ENCODE assay signal across 9 mouse cellular contexts in the genomic region with DNA sequence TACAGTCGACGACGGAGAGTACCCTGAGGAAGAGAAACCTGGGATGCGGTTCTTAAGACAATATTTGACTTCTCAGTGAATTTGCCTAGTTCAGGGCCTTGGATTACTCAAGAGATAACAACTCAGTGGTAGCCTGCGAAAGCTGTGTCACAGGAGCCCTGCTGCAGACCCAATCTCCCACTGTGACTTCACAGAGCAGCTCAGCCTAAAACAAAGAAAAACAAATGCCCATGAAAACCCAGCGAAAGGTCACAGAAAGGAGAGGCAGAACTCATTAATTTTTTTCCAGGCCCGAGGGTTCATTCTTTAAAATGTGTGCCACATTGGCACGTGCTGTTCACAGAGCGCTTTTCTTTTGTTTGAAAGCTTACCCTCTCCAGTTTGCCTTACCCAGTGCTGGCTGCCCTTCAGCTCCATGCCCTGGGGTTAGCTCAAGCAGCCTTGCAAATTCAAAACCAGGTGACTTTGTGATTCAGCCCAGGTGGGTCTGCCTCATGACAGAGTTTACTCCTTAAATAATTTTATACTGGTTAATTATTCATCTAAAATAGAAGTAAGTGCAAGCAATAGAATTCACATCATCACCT.
DNase-seq lines count a peak whose midpoint lies in the region; ATAC-seq and TF ChIP-seq lines count a peak whose summit lies in the region.
"Had no signal": no experiment of that assay in that cellular context is flagged by ENCODE, and none has a peak within 500 bp of the region (broad histone marks: within the 10 kb centered on the region; RNA-seq: fewer than 3 reads in every experiment).

No protein-coding gene starts in this region.

- H3K27ac ChIP-seq in embryonic facial prominence, embryonic 10.5 days (replicated peaks): no peak overlapping the region
- H3K27ac ChIP-seq in kidney, adult 2 months (ENCODE audit: insufficient read depth, low read depth, low read length): peak overlapping the region; percentile 86
- no peak overlapping the region for H3K27ac ChIP-seq in midbrain, embryonic 12.5 days (replicated peaks)

- H3K4me2 ChIP-seq in midbrain, embryonic 12.5 days (replicated peaks): no peak overlapping the region

- H3K9ac ChIP-seq in midbrain, embryonic 12.5 days (replicated peaks): no peak overlapping the region

- no peaks in the 10 kb centered on the region for H3K27me3 ChIP-seq in embryonic facial prominence, embryonic 10.5 days (replicated peaks; ENCODE audit: low read depth, poor library complexity, severe bottlenecking)
- H3K27me3 ChIP-seq in kidney, adult 2 months (replicated peaks; ENCODE audit: control insufficient read depth, insufficient read depth, low read length): no peaks in the 10 kb centered on the region; the same call in 1 of the 2 replicates
- no peaks in the 10 kb centered on the region for H3K27me3 ChIP-seq in midbrain, embryonic 12.5 days

- whole genome bisulfite sequencing in embryonic facial prominence, embryonic 10.5 days: 29% methylated on average over 9 of the region's 9 CpGs
- WGBS in kidney, adult 2 months: 38% methylated on average over 9 of the region's 9 CpGs
- whole genome bisulfite sequencing in midbrain, embryonic 12.5 days: 25% methylated on average over 9 of the region's 9 CpGs

- peak; percentile 33; the same call in 1 of the 2 replicates for ATAC-seq in midbrain, embryonic 12.5 days (ENCODE audit: low FRiP score, low read depth)
- no peak for ATAC-seq in megakaryocyte-erythroid progenitor cell, adult 5-6 weeks (replicated peaks; ENCODE audit: low FRiP score, low TSS enrichment, poor library complexity, severe bottlenecking)

- peaks cover 6% of the 10 kb centered on the region for H3K4me1 ChIP-seq in embryonic facial prominence, embryonic 10.5 days
- H3K4me1 ChIP-seq in kidney, adult 2 months (ENCODE audit: control insufficient read depth, insufficient read depth, low read length): peaks cover 3% of the 10 kb centered on the region; the same call in 1 of the 2 replicates
- H3K4me1 ChIP-seq in midbrain, embryonic 12.5 days: no peaks in the 10 kb centered on the region

- TF ChIP-seq CTCF in kidney, adult 2 months (conservative IDR thresholded peaks at IDR 0.05; ENCODE audit: insufficient read depth, insufficient read length, low read depth, low read length): no peak

- no peaks in the 10 kb centered on the region for H3K9me3 ChIP-seq in embryonic facial prominence, embryonic 10.5 days
- no peaks in the 10 kb centered on the region for H3K9me3 ChIP-seq in midbrain, embryonic 12.5 days

- no peak overlapping the region for H3K4me3 ChIP-seq in embryonic facial prominence, embryonic 10.5 days
- H3K4me3 ChIP-seq in kidney, adult 2 months (ENCODE audit: insufficient read depth, low read depth, low read length): no peak overlapping the region
- no peak overlapping the region for H3K4me3 ChIP-seq in midbrain, embryonic 12.5 days

- no peaks in the 10 kb centered on the region for H3K36me3 ChIP-seq in embryonic facial prominence, embryonic 10.5 days (replicated peaks)
- no peaks in the 10 kb centered on the region for H3K36me3 ChIP-seq in kidney, adult 2 months (ENCODE audit: control insufficient read depth, insufficient read depth, low read length)
- H3K36me3 ChIP-seq in midbrain, embryonic 12.5 days: no peaks in the 10 kb centered on the region

- DNase-seq in cerebellum, postnatal 10 days: peak; percentile 5 to 35
- DNase-seq in cerebellum, adult 18-20 months: no peak
- peak; percentile 12 for DNase-seq in embryonic facial prominence, embryonic 10.5 days (ENCODE audit: low spot score)
- DNase-seq in kidney, adult 2 months: peak; percentile 84
- no peak for DNase-seq in adipocyte (ENCODE audit: low spot score)
- no peak for DNase-seq in thymus, postnatal 14 days
- DNase-seq: adrenal gland, postnatal 25 days had no signal

- TF ChIP-seq POLR2A in kidney, adult 2 months (IDR thresholded peaks at IDR 0.05; ENCODE audit: low read depth, low read length): no peak

Comparison
In these comparisons a context has a peak if more than half of its experiments do, and no peak if none do; other contexts are left out.
1. DNase-seq: peak in cerebellum, postnatal 10 days (2 of 2), embryonic facial prominence, embryonic 10.5 days (single experiment) and kidney, adult 2 months (single experiment); none in cerebellum, adult 18-20 months (0 of 2), adipocyte (single experiment) and thymus, postnatal 14 days (single experiment).